ENCODE assay signal across 23 mouse cellular contexts in genomic region chr7:6456399-6456798, GRCm38 (mm10). TPM values are rescaled to one million over a fixed set of nuclear protein-coding genes. Genes with fewer than 3 reads are reported as not detected.
DNase-seq lines count a peak whose midpoint lies in the region; ATAC-seq and TF ChIP-seq lines count a peak whose summit lies in the region.
"Had no signal": no experiment of that assay in that cellular context is flagged by ENCODE, and none has a peak within 500 bp of the region (broad histone marks: within the 10 kb centered on the region; RNA-seq: fewer than 3 reads in every experiment).

No protein-coding gene starts in this region.

- TF ChIP-seq CTCF in kidney, postnatal 0 days (IDR thresholded peaks at IDR 0.05; ENCODE audit: low read depth) = no peak

- H3K9me3 ChIP-seq in kidney, postnatal 0 days (replicated peaks; ENCODE audit: low read length) = no peaks in the 10 kb centered on the region
- H3K9me3 ChIP-seq in embryonic facial prominence, embryonic 11.5 days (replicated peaks; ENCODE audit: control insufficient read depth, low read length) = no peaks in the 10 kb centered on the region
- H3K9me3 ChIP-seq: liver, embryonic 15.5 days; midbrain, embryonic 13.5 days; neural tube, embryonic 13.5 days had no signal

- no peak for ATAC-seq in kidney, postnatal 0 days (replicated peaks; ENCODE audit: low FRiP score, low read depth)
- no peak for ATAC-seq in embryonic facial prominence, embryonic 11.5 days (replicated peaks; ENCODE audit: insufficient number of reproducible peaks, low FRiP score, low TSS enrichment, low read depth)
- ATAC-seq: forebrain, embryonic 16.5 days; midbrain, embryonic 13.5 days had no signal

- no peak overlapping the region for H3K27ac ChIP-seq in kidney, postnatal 0 days
- H3K27ac ChIP-seq in embryonic facial prominence, embryonic 11.5 days (replicated peaks; ENCODE audit: low read depth, low read length) = no peak overlapping the region
- H3K27ac ChIP-seq: embryonic facial prominence, embryonic 13.5 days; liver, embryonic 15.5 days; midbrain, embryonic 13.5 days; neural tube, embryonic 13.5 days had no signal

- no peaks in the 10 kb centered on the region for H3K4me1 ChIP-seq in kidney, postnatal 0 days (replicated peaks; ENCODE audit: insufficient read depth, low read length)
- H3K4me1 ChIP-seq in embryonic facial prominence, embryonic 11.5 days (ENCODE audit: control insufficient read depth, insufficient read depth, low read length) = no peaks in the 10 kb centered on the region
- H3K4me1 ChIP-seq: embryonic facial prominence, embryonic 13.5 days; liver, embryonic 15.5 days; midbrain, embryonic 13.5 days; neural tube, embryonic 13.5 days had no signal

- WGBS in kidney, postnatal 0 days = 54% methylated on average over 3 of the region's 3 CpGs
- 51% methylated on average over 3 of the region's 3 CpGs for WGBS in embryonic facial prominence, embryonic 11.5 days

- H3K27me3 ChIP-seq in kidney, postnatal 0 days (ENCODE audit: insufficient read depth, low read length) = no peaks in the 10 kb centered on the region
- H3K27me3 ChIP-seq in embryonic facial prominence, embryonic 11.5 days (ENCODE audit: control insufficient read depth, insufficient read depth, low read length) = no peaks in the 10 kb centered on the region
- H3K27me3 ChIP-seq: embryonic facial prominence, embryonic 13.5 days; liver, embryonic 15.5 days; midbrain, embryonic 13.5 days; neural tube, embryonic 13.5 days had no signal

- H3K36me3 ChIP-seq in kidney, postnatal 0 days (ENCODE audit: insufficient read depth, low read length) = no peaks in the 10 kb centered on the region
- no peaks in the 10 kb centered on the region for H3K36me3 ChIP-seq in embryonic facial prominence, embryonic 11.5 days (replicated peaks; ENCODE audit: control insufficient read depth, insufficient read depth, low read depth, low read length)
- H3K36me3 ChIP-seq: embryonic facial prominence, embryonic 13.5 days; liver, embryonic 15.5 days; midbrain, embryonic 13.5 days; neural tube, embryonic 13.5 days had no signal

- no peak overlapping the region for H3K4me3 ChIP-seq in kidney, postnatal 0 days (replicated peaks; ENCODE audit: low read depth, low read length)
- H3K4me3 ChIP-seq in embryonic facial prominence, embryonic 11.5 days (ENCODE audit: low read depth, low read length) = no peak overlapping the region
- H3K4me3 ChIP-seq: embryonic facial prominence, embryonic 13.5 days; liver, embryonic 15.5 days; midbrain, embryonic 13.5 days; neural tube, embryonic 13.5 days had no signal

- no peak overlapping the region for H3K4me2 ChIP-seq in kidney, postnatal 0 days (ENCODE audit: low read length)
- no peak overlapping the region for H3K4me2 ChIP-seq in embryonic facial prominence, embryonic 11.5 days (ENCODE audit: low read depth, low read length)
- H3K4me2 ChIP-seq: embryonic facial prominence, embryonic 13.5 days; liver, embryonic 15.5 days; midbrain, embryonic 13.5 days; neural tube, embryonic 13.5 days had no signal

- DNase-seq in kidney, postnatal 0 days (ENCODE audit: low spot score) = peak; percentile 8
- no peak for DNase-seq in kidney, adult 11 months
- DNase-seq in 416B (ENCODE audit: low read depth) (peak; percentile 19), NIH3T3 (ENCODE audit: low read depth) (peak; percentile 22)
- DNase-seq in embryonic facial prominence, embryonic 11.5 days (ENCODE audit: low spot score) = peak; percentile 43
- DNase-seq in urinary bladder, adult 18-20 months (ENCODE audit: low spot score in 2 of 2) = no peak
- DNase-seq in right cerebral cortex, postnatal 25 days = no peak
- DNase-seq: cerebellum, postnatal 14 days; gastrocnemius, postnatal 25 days; kidney, adult 2 months; lung, postnatal 14 days; thymus, postnatal 36 days had no signal

- H3K9ac ChIP-seq in kidney, postnatal 0 days (ENCODE audit: low read depth, low read length) = no peak overlapping the region
- H3K9ac ChIP-seq in embryonic facial prominence, embryonic 11.5 days (replicated peaks; ENCODE audit: low read length) = no peak overlapping the region
- H3K9ac ChIP-seq: embryonic facial prominence, embryonic 13.5 days; liver, embryonic 15.5 days; midbrain, embryonic 13.5 days; neural tube, embryonic 13.5 days had no signal

RNA-seq across cellular contexts. Expression of gene Olfr1336, which starts 0.4 kb away (rescaled TPM):
- polyA plus RNA-seq in kidney, postnatal 0 days (2015; fragmentation: Nextera tagmentation; extraction: Ambion mirVana) = not detected in 2 replicates
- polyA plus RNA-seq in embryonic facial prominence, embryonic 11.5 days (2014; fragmentation: Nextera tagmentation; extraction: Ambion mirVana) = not detected in 2 replicates
- polyA plus RNA-seq: brain, embryonic 14.5 days; embryonic facial prominence, embryonic 13.5 days; heart, embryonic 16.5 days; kidney, adult 2 months; large intestine, adult 2 months; limb, embryonic 14.5 days; liver, embryonic 15.5 days; midbrain, embryonic 13.5 days; neural tube, embryonic 13.5 days; spleen, adult 2 months; stomach, embryonic 14.5 days had no signal

RNA-seq across cellular contexts. Expression of gene Olfr1346, which starts 10.5 kb away (rescaled TPM):
- polyA plus RNA-seq in kidney, postnatal 0 days (2015; fragmentation: Nextera tagmentation; extraction: Ambion mirVana) = not detected in 2 replicates
- not detected in 2 replicates for polyA plus RNA-seq in embryonic facial prominence, embryonic 11.5 days (2014; fragmentation: Nextera tagmentation; extraction: Ambion mirVana)
- polyA plus RNA-seq: brain, embryonic 14.5 days; embryonic facial prominence, embryonic 13.5 days; forebrain, embryonic 16.5 days; heart, embryonic 16.5 days; kidney, adult 2 months; large intestine, adult 2 months; limb, embryonic 14.5 days; liver, embryonic 15.5 days; midbrain, embryonic 13.5 days; neural tube, embryonic 13.5 days; spleen, adult 2 months; stomach, embryonic 14.5 days had no signal

RNA-seq across cellular contexts. Expression of gene Olfr1344, which starts 17.9 kb away (rescaled TPM):
- not detected in 2 replicates for polyA plus RNA-seq in kidney, postnatal 0 days (2015; fragmentation: Nextera tagmentation; extraction: Ambion mirVana)
- not detected in 2 replicates for polyA plus RNA-seq in embryonic facial prominence, embryonic 11.5 days (2014; fragmentation: Nextera tagmentation; extraction: Ambion mirVana)
- polyA plus RNA-seq: embryonic facial prominence, embryonic 13.5 days; heart, embryonic 16.5 days; kidney, adult 2 months; large intestine, adult 2 months; limb, embryonic 14.5 days; liver, embryonic 15.5 days; midbrain, embryonic 13.5 days; spleen, adult 2 months; stomach, embryonic 14.5 days had no signal

RNA-seq across cellular contexts. Expression of gene Olfr5, which starts 30.3 kb away (rescaled TPM):
- not detected in 2 replicates for polyA plus RNA-seq in kidney, postnatal 0 days (2015; fragmentation: Nextera tagmentation; extraction: Ambion mirVana)
- polyA plus RNA-seq in embryonic facial prominence, embryonic 11.5 days (2014; fragmentation: Nextera tagmentation; extraction: Ambion mirVana) = not detected in 2 replicates
- polyA plus RNA-seq: brain, embryonic 14.5 days; embryonic facial prominence, embryonic 13.5 days; forebrain, embryonic 16.5 days; heart, embryonic 16.5 days; kidney, adult 2 months; large intestine, adult 2 months; limb, embryonic 14.5 days; liver, embryonic 15.5 days; midbrain, embryonic 13.5 days; neural tube, embryonic 13.5 days; spleen, adult 2 months; stomach, embryonic 14.5 days had no signal

RNA-seq across cellular contexts. Expression of gene Olfr1347, which starts 43.2 kb away (rescaled TPM):
- polyA plus RNA-seq in kidney, postnatal 0 days (2015; fragmentation: Nextera tagmentation; extraction: Ambion mirVana) = not detected in 2 replicates
- not detected in 2 replicates for polyA plus RNA-seq in embryonic facial prominence, embryonic 11.5 days (2014; fragmentation: Nextera tagmentation; extraction: Ambion mirVana)
- polyA plus RNA-seq: brain, embryonic 14.5 days; embryonic facial prominence, embryonic 13.5 days; forebrain, embryonic 16.5 days; heart, embryonic 16.5 days; kidney, adult 2 months; large intestine, adult 2 months; liver, embryonic 15.5 days; midbrain, embryonic 13.5 days; neural tube, embryonic 13.5 days; spleen, adult 2 months; stomach, embryonic 14.5 days had no signal

Comparison
In these comparisons a context has a peak if more than half of its experiments do, and no peak if none do; other contexts are left out.
1. DNase-seq: peak in kidney, postnatal 0 days (single experiment), 416B (single experiment), NIH3T3 (single experiment) and embryonic facial prominence, embryonic 11.5 days (single experiment); none in kidney, adult 11 months (single experiment), urinary bladder, adult 18-20 months (0 of 2) and right cerebral cortex, postnatal 25 days (single experiment).